Mouse (Mus musculus) olfactory bulb, adult 2 months (tissue): ENCODE measurements around the gene Prdm2. TPM values are rescaled to one million over a fixed set of nuclear protein-coding genes. Genes with fewer than 3 reads are reported as not detected.

ENCODE experiments used
- H3K27ac ChIP-seq: fragments of 200-500 bp; 2 replicates; pipeline ENCODE4 v1.5.1; 2012; ENCODE audit warnings: low read depth, low read length; ENCODE audit not compliant: insufficient read depth
- H3K4me1 ChIP-seq: fragments of 200-500 bp; 2 replicates; pipeline ENCODE4 v1.6.1; 2012; ENCODE audit warnings: low read length; ENCODE audit not compliant: control insufficient read depth, insufficient read depth
- H3K4me3 ChIP-seq: fragments of 200-500 bp; 2 replicates; pipeline ENCODE4 v1.5.1; 2012; ENCODE audit warnings: mild to moderate bottlenecking, low read depth, low read length, moderate library complexity; ENCODE audit not compliant: insufficient read depth
- CTCF ChIP-seq: fragments of 200-500 bp; IDR thresholded peaks from 2 replicates; pipeline ENCODE4 v1.5.1; 2012; ENCODE audit warnings: low read depth, mild to moderate bottlenecking, low read length, moderate library complexity; ENCODE audit not compliant: insufficient read depth
- POLR2A ChIP-seq: fragments of 200-500 bp; IDR thresholded peaks from 2 replicates; pipeline ENCODE4 v1.6.1; 2012; ENCODE audit warnings: mild to moderate bottlenecking, low read depth, low read length, moderate library complexity; ENCODE audit not compliant: insufficient read depth
- WGBS: fragments of 180-500 bp; shearing (Covaris S2); methylation state at CpG from one replicate; pipeline ENCODE4 v1.1.7; 2018; 5-methylcytosine and 5-hydroxymethylcytosine counted together
- polyA plus RNA-seq: library from polyadenylated mRNA; stranded (reverse); fragments of >200 nt; gene quantifications from 2 replicates; pipeline ENCODE4 v1.2.4, GENCODE M21; 2012; ENCODE audit warnings: low replicate concordance; ENCODE audit not compliant: missing spikeins, insufficient read depth, insufficient read length

Prdm2 gene
- polyA plus RNA-seq, 1 experiment = 212 TPM

DNA sequence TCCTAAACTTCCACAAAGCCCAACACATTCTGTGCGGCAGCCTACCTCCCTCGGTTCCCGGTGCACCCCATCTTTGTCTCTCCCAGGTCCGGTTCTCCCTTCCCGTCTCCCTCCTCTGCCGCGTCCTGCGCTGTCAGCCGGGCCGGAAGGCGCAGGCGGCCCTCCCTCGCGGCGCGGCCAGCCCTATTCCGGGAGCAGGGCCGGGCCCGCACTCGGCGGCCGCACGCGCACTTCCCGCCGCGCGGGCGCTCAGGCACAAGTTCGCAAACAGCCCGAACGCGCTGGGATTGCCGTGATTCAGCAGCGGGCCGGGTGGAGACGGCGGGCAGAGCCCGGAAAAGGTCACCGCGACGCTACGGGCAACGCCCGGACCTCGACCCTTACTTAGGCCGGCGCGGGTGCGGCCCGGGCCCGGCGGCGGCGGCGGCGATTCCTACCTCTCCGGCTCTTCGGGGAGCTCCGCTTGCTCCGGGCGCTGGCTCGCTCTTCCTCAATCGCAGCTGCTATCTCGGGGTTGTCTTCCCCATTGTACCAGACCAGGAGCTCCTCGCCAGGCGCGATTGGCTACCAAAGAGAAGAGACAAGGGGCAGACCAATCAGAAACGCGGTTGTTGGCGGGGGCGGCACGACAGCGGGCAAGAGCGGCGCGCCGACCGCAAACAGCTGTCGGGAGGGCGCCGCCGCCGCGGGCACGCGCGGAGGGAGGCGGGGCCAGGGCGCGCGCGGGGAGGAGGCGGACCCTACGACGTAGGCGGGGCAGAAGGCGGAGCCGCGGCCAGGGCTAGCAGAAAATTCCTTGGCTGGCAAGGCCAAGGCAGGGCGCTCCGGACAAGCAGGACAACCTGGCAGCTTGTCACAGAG, 50.9 kb downstream of the Prdm2 start:
- Histone ChIP-seq H3K4me3 (peak overlapping the region; percentile 75), H3K4me1 (peaks cover 15% of the 10 kb centered on the region), H3K27ac (peak overlapping the region; percentile 75)
- TF ChIP-seq POLR2A (peak; percentile 97), CTCF (no peak)
- under 1% methylated on average over 102 of the region's 102 CpGs for WGBS

- TF ChIP-seq CTCF = no peak
- no peak for TF ChIP-seq POLR2A
- Histone ChIP-seq H3K27ac (no peak overlapping the region), H3K4me1 (peaks cover 17% of the 10 kb centered on the region), H3K4me3 (no peak overlapping the region)
- 27% methylated on average over 3 of the region's 3 CpGs for WGBS
Observed at GRCm38 (mm10) chr4:143160826-143161225, 52.0 kb downstream of the Prdm2 start.

- no peak overlapping the region for H3K4me3 ChIP-seq
- H3K27ac ChIP-seq = no peak overlapping the region
- H3K4me1 ChIP-seq = peaks cover 17% of the 10 kb centered on the region
- TF ChIP-seq CTCF (no peak), POLR2A (no peak)
- 54% methylated on average over 2 of the region's 2 CpGs for WGBS
Observed at GRCm38 (mm10) chr4:143159336-143159735, 53.5 kb downstream of the Prdm2 start.

GRCm38 (mm10) chr4:143155871-143156270, 56.9 kb downstream of the Prdm2 start:
- no peak overlapping the region for H3K4me3 ChIP-seq
- H3K4me1 ChIP-seq = peaks cover 14% of the 10 kb centered on the region
- H3K27ac ChIP-seq = no peak overlapping the region
- TF ChIP-seq POLR2A = no peak
- no peak for TF ChIP-seq CTCF
- 57% methylated on average over 4 of the region's 4 CpGs for WGBS

DNA sequence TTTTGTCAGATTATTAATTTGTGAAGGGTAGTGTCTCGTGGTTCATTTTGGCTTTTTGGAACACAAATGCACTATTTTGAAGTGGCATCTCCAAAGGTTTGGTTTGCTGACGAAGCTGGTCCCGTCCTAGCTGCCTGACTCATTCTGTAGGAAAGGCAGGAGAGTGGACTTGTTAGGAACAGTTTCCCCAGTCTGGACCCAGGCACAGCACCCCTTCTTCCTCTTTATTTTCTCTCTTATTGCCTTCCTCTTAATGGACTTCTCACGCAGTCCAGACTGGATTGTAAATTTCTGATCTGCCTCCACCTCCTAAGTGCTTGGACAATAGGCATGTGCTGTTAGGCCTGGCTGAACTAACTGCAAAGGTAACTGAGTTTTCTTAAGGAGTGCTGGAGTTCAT, 57.8 kb downstream of the Prdm2 start:
- no peak overlapping the region for H3K4me3 ChIP-seq
- peaks cover 15% of the 10 kb centered on the region for H3K4me1 ChIP-seq
- H3K27ac ChIP-seq = no peak overlapping the region
- TF ChIP-seq POLR2A (no peak), CTCF (no peak)
- WGBS = 58% methylated on average over 4 of the region's 4 CpGs

DNA sequence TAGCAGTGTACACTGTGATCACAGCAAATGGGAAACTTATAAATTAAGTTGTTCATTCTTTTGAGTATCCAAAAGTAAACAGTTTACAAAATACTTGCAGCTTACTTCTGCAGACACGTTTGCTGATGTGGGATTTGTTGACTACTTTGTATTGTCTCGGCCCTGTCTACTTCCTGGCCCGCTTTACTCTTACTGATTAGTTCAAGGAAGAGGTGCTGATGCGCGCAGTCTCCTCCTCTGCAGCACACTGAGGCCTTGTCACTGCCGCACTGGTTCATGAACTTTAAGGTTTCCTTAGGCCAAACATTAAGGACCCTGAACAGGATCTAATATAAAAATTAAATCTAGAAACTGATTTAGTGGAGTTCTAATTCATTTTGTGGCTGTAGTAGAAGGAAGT, 58.2 kb downstream of the Prdm2 start:
- H3K4me1 ChIP-seq = peaks cover 15% of the 10 kb centered on the region
- WGBS = 59% methylated on average over 6 of the region's 6 CpGs
- TF ChIP-seq CTCF (no peak), POLR2A (no peak)
- H3K4me3 ChIP-seq = no peak overlapping the region
- no peak overlapping the region for H3K27ac ChIP-seq

DNA sequence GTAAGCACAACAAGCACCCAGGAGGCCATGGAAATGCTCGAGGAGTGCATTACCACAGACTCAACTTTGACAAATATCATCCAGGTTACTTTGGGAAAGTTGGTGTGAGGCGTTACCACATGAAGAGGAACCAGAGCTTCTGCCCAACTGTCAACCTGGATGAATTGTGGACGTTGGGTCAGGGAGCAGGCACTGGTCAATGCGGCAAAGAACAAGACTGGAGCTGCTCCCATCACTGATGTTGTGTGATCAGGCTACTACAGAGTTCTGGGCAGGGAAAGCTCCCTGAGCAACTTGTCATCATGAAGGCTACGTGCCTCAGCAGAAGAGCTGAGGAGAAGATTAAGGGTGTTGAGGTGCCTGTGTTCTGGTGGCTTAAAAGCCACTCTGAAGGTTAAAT, 60.2 kb downstream of the Prdm2 start:
- Histone ChIP-seq H3K27ac (no peak overlapping the region), H3K4me1 (peaks cover 10% of the 10 kb centered on the region), H3K4me3 (no peak overlapping the region)
- no peak for TF ChIP-seq CTCF
- 89% methylated on average over 5 of the region's 5 CpGs for WGBS

DNA sequence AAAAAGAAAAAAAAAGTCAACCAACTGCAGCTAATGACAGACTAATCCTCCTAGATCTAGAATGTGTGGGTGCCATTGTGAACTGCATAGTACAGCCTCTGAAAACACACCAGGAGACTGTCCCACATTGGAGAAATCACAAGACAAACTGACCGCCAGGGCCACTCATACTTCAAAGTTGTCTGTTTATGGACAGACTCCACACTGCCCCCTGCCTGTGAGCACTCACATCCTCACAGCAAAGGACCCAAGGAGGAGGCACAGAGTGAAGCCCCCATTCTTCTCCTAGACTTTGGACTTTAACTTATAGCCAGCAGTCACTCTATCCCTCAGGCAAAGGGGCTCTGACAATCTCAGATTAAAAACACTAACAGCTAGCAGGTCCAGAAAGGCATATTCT, 61.5 kb downstream of the Prdm2 start:
- no peak overlapping the region for H3K27ac ChIP-seq
- H3K4me1 ChIP-seq = peaks cover 5% of the 10 kb centered on the region; the same call in 1 of the 2 replicates
- H3K4me3 ChIP-seq = no peak overlapping the region
- WGBS = 55% methylated on average over 1 of the region's 1 CpGs
- no peak for TF ChIP-seq CTCF

DNA sequence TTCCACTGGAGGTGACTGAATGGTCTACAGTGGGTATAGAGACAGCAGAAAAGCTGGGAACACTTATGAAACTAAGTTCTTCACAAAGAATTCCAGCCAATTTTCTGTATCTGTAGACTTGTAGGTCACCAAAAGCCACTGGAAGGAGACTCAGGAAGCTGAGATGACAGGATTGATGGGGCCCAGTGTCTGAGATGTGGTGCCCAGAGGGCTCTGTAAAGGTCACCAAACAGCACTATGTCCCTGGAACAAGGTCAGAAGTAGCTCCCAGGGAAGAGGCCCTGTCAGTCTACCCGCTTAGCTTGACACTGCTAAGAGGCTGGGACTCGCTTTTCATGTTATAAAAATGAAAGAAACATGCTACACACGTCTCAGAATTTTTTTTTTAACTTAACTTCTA, 65.1 kb downstream of the Prdm2 start:
- H3K4me1 ChIP-seq = peaks cover 5% of the 10 kb centered on the region; the same call in 1 of the 2 replicates
- no peak for TF ChIP-seq POLR2A
- TF ChIP-seq CTCF = no peak
- no peak overlapping the region for H3K4me3 ChIP-seq
- WGBS = 87% methylated on average over 3 of the region's 3 CpGs
- no peak overlapping the region for H3K27ac ChIP-seq

GRCm38 (mm10) chr4:143143615-143144014, 69.2 kb downstream of the Prdm2 start:
- no peak overlapping the region for H3K4me3 ChIP-seq
- H3K27ac ChIP-seq = no peak overlapping the region
- 0 out of 2 replicates have a peak, but pooled peaks cover 2% of the 10 kb centered on the region for H3K4me1 ChIP-seq
- 46% methylated on average over 7 of the region's 7 CpGs for WGBS
- no peak for TF ChIP-seq CTCF
- TF ChIP-seq POLR2A = no peak
